Mouse (Mus musculus): ENCODE results near the gene Gm11060. TPM values are rescaled to one million over a fixed set of nuclear protein-coding genes. Genes with fewer than 3 reads are reported as not detected.

The Gm11060 gene
- polyA plus RNA-seq (2012), result not detected in 2 replicates

DNA sequence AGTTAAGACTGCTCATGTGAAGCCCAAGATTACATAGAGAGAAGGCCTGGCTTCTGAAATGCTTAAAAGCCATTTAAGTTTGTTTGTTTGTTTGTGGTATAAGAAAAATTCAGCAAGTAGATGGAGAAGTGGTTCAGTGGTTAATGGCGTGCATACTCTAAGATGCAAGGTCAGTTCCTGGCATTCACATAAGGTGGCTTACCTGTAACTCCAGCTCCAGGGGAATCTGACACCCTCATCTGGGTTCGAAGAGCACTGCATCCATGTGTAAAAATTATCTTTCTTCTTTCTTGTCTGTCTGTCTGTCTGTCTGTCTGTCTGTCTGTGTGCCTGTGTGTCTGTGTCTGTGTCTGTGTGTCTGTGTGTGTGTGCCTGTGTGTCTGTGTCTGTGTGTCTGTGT is at the start of gene Gm11060:
TSS of gene Gm11060 (plus strand) at position 301 of the 400 bp plus-strand sequence.
- TF ChIP-seq GATA1 (IDR thresholded peaks at IDR 0.05; ENCODE audit: low read length), result no peak

DNA sequence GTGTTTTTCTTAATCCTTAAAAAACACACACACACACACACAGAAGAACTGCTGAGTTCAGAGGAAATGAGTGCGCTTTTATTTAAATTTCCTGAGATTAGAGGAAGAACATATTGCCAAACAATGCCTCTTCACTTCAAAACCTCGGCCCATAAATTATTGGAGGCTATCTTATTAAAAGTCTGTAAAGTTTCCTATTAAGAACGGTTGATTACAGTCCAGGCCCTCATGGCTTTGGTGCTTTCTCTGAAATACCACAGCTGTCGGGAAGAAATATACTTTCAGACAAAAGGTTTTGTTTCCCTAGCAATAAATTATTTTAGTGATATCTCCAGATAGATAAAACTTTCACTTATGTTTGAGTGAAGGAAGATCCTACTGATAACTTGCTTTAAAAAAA is 48.7 kb upstream of the Gm11060 start:
- TF ChIP-seq GATA1 (IDR thresholded peaks at IDR 0.05; ENCODE audit: low read length), result no peak

DNA sequence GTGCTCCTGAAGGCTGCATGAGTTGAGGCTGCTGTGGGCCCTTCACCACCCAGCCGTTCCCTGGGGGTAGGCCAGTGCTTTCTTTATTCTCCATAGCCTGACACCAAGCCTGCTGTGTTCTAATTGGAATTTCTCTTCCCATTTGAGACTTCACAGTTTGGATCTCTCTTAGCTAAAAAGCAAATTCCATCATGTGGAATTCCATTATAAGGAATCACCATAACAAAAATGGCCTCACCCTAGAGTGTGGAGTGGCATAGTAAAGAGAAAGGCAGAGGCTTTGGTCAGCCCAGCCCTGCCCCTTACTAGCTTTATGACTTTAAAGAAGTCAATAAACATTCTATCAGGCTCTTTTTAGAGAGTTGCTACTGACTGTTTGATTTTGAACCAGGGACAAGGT is 43.5 kb upstream of the Gm11060 start:
- no peak for TF ChIP-seq GATA1 (IDR thresholded peaks at IDR 0.05; ENCODE audit: low read length)

DNA sequence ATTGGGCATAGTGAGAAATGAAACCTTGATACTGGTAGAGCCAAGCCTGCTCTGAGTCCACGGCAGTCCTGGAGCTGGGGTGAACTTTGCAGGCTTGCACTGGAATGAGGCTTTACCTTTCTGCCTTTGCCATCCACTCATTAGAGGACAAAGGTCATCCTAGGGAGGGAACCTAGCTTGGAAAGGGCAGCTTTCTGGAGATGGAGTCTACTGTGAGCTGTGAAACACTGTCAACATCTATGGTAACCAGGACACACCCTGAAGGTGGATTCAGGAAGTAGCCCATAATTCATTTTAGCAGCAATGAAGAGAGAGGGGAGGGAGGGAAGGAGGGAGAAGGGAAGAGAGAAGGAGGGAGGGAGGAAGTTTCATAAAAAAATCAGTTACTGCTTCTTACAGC is 36.3 kb upstream of the Gm11060 start:
- no peak for TF ChIP-seq GATA1 (IDR thresholded peaks at IDR 0.05; ENCODE audit: low read length)

DNA sequence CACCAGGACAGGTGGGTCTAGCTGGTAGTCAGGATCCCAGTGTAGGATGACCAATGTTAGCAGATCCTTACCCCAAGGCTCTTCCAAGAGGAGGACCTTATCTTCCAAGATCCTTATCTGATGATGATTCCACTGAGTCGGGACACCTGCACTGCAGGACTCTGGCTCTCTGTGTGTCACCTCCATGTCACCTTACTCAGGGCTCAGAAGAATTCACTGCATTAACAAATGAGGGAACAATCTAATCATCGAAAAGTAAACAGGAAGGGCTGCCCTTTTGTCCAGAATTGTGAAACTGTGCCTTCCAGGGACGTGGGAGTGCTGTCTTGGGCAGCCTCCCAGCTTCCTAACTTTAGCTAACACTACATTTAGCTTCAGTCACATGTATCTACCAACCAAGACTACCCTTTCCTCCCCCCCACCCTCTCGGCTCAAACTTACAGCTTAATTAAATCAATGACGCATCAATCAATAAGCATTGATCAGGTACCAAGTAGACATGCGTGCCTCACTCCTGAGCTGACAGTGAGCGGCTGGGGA is 33.2 kb upstream of the Gm11060 start:
- TF ChIP-seq GATA1 (IDR thresholded peaks at IDR 0.05; ENCODE audit: low read length), result no peak

DNA sequence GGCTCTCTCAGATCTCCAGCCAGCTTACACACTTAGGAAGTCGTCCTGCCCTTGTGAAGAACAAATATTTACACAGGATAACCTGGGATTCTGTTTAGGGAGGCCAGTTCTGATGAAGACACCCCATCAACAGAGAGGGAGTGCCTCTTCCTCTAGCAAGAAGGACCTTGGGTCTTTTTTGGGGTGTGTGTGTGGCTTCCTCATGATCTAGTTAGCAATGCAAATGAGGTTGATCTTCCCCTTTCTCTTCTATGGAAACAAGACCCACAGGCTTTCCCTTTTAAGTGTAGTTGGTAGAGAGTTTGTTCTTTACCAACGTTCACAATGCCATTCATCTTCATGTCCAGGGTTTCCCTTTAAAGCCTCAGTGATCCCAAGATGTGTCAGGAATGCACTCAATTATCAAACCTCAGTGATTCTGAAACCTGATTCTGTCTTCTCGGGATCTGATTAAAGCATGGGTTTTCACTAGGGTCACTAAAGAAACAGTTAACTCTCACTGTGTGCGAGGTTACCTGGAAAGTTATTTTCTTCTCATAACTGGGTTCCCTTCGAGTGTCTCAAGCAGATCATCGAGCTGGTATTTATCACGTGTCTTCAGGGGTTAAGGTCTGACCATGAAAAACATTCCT is 29.0 kb upstream of the Gm11060 start:
- TF ChIP-seq GATA1 (IDR thresholded peaks at IDR 0.05; ENCODE audit: low read length), result no peak

DNA sequence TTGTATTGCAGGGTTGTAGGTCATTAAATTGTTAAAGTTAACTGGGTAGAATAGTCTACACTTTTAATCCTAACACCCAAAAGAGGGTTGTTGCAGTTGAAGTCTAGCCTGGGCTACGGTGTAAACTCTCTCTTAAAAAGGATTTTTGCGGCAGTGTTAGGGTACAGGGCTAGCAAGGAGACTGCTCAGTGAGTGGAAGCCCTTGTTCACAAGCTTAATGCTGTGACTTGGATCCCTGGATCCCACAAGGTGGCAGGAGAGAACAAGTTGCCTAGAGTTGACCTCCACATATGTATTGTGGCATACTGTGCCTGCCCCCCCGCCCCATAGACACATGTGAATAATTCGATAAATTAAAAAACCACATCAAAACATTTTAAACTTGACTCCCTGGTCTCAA is 19.3 kb upstream of the Gm11060 start:
- TF ChIP-seq GATA1 (IDR thresholded peaks at IDR 0.05; ENCODE audit: low read length), result no peak

DNA sequence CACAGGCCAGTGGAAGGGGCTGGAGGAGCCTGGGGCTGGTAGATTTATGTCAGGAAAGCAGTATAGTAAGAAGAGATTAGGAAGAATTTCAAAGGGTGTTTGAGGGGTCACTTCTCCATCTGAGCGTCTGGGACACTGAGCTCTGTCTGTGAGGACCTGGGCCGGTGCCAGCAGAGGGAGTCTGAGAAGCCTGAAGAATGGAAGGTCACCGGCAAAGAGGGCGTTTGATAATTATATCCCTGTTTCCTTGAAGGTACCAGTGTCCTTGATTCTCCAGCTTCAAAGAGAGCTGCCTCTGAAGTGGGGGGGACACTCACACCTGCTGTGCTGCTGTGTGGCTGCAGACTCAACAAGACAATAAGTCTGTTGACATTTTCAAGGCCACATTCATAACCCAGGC is 17.6 kb upstream of the Gm11060 start:
- TF ChIP-seq GATA1 (IDR thresholded peaks at IDR 0.05; ENCODE audit: low read length), result no peak

DNA sequence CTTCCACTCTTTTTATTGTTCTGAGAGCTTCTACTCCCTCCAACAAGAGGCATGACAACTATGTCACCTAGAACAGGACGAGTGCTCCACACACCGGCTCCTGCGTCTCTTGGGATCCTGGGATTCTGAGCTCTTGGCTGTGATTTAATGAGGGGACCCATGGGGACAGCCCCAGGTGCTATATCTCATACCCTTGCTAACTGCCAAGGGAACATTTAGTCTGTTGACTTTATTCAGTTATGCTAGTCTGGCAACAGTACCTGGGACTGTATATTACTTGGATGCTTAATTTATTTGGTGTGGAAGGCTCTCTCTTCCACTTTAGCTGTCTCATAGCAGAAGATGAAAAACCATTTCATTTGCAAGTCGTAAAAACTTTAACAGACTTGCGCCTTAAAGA is 16.0 kb upstream of the Gm11060 start:
- no peak for TF ChIP-seq GATA1 (IDR thresholded peaks at IDR 0.05; ENCODE audit: low read length)

DNA sequence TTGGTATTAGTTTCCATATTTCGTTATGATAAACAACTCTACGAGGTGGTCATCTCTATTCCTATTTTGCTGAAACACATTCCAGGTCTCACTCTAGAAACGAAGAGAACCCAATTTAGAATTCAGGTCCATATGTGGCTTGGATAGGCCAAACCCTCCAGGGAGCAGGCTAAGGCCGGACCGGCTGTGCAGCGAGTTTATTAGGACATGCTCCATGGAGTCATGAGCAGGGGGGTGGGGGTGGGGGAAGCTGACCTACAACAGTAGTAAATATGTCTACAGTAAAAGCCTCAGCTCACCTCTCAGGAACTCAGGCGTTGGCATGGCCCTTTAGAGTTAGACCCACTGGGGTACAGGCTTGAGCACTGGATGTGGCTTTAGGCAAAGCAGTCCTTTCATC is 14.7 kb upstream of the Gm11060 start:
- no peak for TF ChIP-seq GATA1 (IDR thresholded peaks at IDR 0.05; ENCODE audit: low read length)

DNA sequence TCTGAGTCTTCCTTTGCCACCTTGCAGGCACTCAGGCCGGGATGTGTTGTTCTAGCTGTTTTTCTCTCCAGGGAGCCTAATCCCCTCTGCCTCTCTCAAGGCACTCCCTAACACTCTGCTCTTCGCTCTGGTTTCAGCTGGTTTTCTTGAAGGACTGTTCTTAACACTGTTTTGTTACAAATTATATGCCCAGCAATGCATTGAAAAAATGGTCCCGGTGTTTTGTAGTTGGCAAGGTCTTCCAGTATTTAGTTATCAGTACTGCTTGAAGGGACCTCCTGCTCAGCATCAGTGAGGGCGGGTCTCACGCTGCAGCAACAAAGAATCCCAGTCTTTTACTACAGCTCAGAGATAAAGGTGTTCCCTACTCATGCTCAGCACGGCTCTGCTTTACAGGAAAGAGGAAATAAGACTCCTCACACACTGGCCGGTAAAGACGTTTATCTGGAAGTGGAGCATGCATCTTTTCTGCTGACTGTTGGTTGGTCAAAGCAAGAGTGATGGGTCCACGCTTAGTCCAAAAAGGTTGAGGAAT is 9.5 kb upstream of the Gm11060 start:
- no peak for TF ChIP-seq GATA1 (IDR thresholded peaks at IDR 0.05; ENCODE audit: low read length)

DNA sequence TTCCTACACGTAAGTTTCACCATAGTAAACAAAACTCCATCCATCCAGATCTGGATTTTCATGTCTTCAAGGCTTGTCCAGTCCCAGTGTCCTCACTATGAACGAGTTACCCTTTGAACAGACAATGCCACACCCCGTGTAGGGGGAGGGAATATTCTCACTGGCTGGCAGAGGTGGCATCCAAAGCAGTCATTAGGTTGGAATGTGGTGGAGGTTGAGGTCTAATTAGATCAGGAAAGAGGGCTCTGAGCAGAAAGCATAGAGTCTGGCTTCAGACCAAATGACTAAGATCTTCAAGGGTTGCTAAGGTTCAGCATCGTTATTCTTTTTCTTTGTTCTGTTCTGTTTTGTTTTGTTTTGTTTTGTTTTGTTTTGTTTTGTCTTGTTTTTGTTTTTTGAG is 7.8 kb upstream of the Gm11060 start:
- no peak for TF ChIP-seq GATA1 (IDR thresholded peaks at IDR 0.05; ENCODE audit: low read length)

DNA sequence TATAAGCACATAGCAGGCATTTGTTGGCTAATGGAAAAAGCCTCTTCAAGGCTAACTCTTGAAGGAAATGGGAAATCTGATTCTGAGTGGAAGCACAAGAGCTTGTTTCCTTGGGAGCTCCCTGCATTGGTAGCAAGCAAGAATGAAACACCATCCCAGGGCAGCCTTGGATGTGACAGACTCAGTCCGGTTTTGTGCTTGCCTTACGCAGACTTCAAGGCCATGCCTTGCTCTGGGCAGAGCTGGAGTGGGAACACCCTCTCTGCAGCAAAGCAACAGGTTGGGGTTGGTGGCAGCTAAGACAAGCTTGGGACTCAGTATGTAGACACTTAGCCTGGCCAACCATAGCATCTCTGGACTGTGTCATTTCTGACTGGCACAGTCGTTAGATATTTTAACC is 5.7 kb upstream of the Gm11060 start:
- no peak for TF ChIP-seq GATA1 (IDR thresholded peaks at IDR 0.05; ENCODE audit: low read length)

DNA sequence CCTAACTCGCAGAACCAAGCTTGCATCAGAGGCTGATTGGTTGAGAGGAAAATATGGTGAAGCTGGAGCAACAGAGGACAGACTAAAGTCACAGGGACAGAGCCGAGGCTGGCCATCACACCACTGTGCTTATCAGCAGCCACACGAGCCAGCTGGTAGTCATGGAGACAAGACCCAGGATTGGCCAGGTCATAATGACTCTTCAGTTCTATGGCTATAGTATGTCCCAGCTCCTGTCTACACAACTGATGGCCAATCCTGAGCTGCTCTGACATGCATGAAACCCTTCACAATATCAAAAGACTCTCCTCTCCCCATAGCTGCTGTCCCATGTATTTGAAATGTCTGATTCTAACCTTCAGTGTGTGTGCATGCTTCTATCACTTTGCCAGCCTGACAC is 3.8 kb upstream of the Gm11060 start:
- TF ChIP-seq GATA1 (IDR thresholded peaks at IDR 0.05; ENCODE audit: low read length), result no peak

DNA sequence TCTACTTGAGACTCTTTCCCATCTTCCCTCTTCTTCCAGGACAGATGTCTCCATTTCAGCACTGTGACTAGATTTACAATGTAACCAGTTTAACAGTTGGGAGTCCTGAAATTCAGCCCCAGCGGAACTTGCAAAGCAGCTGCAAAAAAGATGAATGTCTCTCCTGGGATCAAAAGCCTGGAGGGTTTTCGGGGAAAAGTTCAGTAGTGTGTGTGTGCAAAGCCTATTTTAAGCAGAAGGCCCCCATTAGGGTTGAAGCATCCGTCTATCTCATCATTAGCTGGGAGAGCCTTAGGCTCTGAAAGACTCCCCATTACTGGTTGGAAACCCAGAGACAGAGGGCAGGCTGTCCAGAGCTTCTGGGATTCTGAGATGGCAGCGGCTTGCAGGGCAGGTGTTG is 2.7 kb upstream of the Gm11060 start:
- TF ChIP-seq GATA1 (IDR thresholded peaks at IDR 0.05; ENCODE audit: low read length), result no peak

DNA sequence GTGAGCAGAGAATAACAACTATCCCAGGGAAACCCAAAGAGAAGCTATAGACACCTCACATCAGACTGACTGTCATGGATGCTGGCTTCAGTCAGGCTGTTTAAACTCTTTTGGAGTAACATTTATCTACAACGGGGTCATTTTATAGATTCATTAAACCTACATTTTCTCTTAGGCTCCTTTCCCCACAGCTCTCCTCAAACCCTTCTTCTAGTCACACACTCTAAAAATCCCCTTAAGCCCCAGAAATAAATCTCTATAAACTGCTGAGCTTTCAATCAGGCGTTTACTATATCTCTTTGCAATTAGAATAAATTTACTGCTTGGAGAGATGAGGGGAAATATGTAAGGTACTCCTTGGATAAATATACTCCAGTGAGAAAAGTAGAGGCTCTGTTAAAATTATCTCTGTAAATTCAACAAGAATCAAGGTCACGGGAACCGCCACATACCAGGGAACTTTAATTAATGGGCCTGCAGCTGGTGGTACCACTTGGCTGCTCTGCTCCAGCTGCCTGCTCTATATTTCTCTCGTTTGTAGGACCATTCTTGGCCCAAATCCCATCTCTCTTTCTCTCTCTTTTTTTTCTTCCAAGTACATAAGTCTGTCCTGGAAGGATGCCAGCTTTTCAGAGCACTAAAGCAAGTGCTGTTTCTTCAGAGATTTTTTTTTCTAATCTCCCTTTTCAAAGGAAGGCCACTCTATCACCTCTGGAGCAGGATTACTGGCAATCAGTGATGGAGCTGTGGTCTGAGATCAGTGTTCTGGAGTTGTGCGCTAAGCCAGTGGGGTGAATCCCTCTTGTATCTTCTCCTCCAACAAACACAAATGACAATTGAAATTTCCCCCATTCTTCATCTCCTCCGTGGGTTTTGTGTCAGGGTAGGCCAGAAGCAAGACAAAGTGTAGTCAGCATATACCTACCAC is 2.0 kb upstream of the Gm11060 start:
- no peak for TF ChIP-seq GATA1 (IDR thresholded peaks at IDR 0.05; ENCODE audit: low read length)

Data from G1E-ER4 (cell line).